Mouse (Mus musculus) forebrain, embryonic 10.5 days (tissue): ENCODE results near the gene Cdkn2a. TPM values are rescaled to one million over a fixed set of nuclear protein-coding genes. Genes with fewer than 3 reads are reported as not detected.

ENCODE experiments used
- DNase-seq: peaks from one replicate; pipeline ENCODE4 v3.0.0-alpha.2; 2017; ENCODE audit warnings: low spot score; ENCODE audit errors: extremely low spot score
- H3K27ac ChIP-seq: fragments of 300-500 bp; sonication (generic); 2 replicates; pipeline ENCODE4 v1.5.1; 2016; ENCODE audit warnings: mild to moderate bottlenecking
- H3K27me3 ChIP-seq: fragments of 300-500 bp; sonication (generic); 2 replicates; pipeline ENCODE4 v1.6.1; 2016; ENCODE audit warnings: mild to moderate bottlenecking; ENCODE audit not compliant: poor library complexity, severe bottlenecking
- H3K36me3 ChIP-seq: fragments of 300-500 bp; sonication (generic); replicated peaks from 2 replicates; pipeline ENCODE4 v1.6.1; 2016; ENCODE audit warnings: mild to moderate bottlenecking, moderate library complexity
- H3K4me1 ChIP-seq: fragments of 300-500 bp; sonication (generic); 2 replicates; pipeline ENCODE4 v1.6.1; 2016
- H3K4me3 ChIP-seq: fragments of 300-500 bp; sonication (generic); 2 replicates; pipeline ENCODE4 v1.5.1; 2016; ENCODE audit warnings: mild to moderate bottlenecking, moderate library complexity
- H3K9me3 ChIP-seq: fragments of 300-500 bp; sonication (generic); 2 replicates; pipeline ENCODE4 v1.6.1; 2016; ENCODE audit warnings: mild to moderate bottlenecking, moderate library complexity
- WGBS: fragments of 180-500 bp; shearing (Covaris S2); methylation state at CpG from one replicate; pipeline ENCODE4 v1.1.7; 2016; 5-methylcytosine and 5-hydroxymethylcytosine counted together
- polyA plus RNA-seq: library from polyadenylated mRNA; unstranded; fragments of >200 nt; fragmentation: Nextera tagmentation; extraction: Ambion mirVana; gene quantifications from 2 replicates; pipeline ENCODE4 v1.2.1, GENCODE M21; 2016

Gene Cdkn2a
- polyA plus RNA-seq, 1 experiment from 2014 or later: not detected

DNA sequence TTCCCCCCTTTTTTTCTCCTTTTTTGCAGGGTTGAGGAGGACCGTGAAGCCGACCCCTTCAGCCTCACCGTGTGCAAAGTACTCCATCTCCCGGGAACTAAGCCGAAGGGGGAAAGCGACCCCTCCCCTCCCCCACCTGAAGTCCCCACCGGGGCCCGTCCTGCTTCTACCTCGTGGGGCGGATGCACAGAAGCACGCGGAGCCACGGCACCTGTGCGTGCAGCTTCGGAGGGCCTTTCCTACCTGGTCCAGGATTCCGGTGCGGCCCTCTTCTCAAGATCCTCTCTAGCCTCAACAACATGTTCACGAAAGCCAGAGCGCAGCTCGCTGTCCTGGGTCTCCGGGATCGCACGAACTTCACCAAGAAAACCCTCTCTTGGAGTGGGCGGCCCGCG is 365 bp downstream of the Cdkn2a start:
- Histone ChIP-seq H3K4me3 (peak overlapping the region; percentile 63), H3K27me3 (peaks cover 99% of the 10 kb centered on the region), H3K36me3 (no peaks in the 10 kb centered on the region), H3K27ac (no peak overlapping the region), H3K9me3 (no peaks in the 10 kb centered on the region), H3K4me1 (peaks cover 18% of the 10 kb centered on the region)
- no peak for DNase-seq
- 0% methylated on average over 26 of the region's 26 CpGs for WGBS

DNA sequence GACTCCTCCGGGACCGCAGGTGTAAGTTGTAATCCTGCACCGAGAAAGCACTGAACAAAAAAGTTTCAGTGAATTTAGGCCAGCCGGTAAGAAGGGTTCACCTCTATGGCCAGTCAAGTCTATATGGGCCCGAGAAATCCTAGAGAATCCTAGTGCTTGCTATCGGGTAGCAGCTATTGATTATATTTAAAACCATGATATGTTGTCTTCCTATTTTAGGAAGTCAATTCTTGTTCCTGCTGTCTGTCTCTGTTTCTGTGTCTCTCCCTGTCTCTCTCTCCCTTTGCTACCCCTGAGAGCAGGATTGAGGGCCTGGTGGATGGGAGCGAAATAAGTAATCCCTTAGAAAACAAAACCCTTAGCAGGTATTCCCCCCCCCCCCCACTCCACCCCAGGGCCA is 937 bp downstream of the Cdkn2a start:
- no peak overlapping the region for H3K27ac ChIP-seq
- under 1% methylated on average over 7 of the region's 7 CpGs for WGBS
- no peak for DNase-seq
- H3K4me3 ChIP-seq: no peak overlapping the region
- no peaks in the 10 kb centered on the region for H3K9me3 ChIP-seq
- peaks cover 18% of the 10 kb centered on the region for H3K4me1 ChIP-seq
- H3K36me3 ChIP-seq: no peaks in the 10 kb centered on the region
- H3K27me3 ChIP-seq: peaks cover 100% of the 10 kb centered on the region

DNA sequence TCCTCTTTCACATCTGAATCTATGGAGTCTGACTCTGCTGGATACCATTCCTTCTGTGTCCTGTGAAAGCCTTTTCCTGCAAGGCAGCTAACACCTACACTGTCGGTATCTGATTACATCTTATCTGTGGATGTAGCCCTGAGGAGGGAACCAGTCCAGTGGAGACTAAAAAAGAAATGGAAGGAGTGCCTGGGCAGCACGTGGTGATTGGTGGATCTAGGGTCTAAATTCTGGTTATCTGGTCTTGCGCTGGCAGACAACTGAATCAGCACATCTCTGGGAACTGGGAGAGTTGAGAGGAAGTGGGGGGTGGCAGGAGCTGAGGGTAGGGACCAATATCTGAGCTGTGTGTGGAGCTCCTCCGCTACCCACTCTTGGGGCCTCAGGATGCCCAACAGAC is 5.4 kb downstream of the Cdkn2a start:
- peaks cover 2% of the 10 kb centered on the region for H3K4me1 ChIP-seq
- H3K4me3 ChIP-seq: no peak overlapping the region
- whole genome bisulfite sequencing: 3% methylated on average over 4 of the region's 4 CpGs
- H3K9me3 ChIP-seq: peaks cover 2% of the 10 kb centered on the region; the same call in 1 of the 2 replicates
- H3K36me3 ChIP-seq: no peaks in the 10 kb centered on the region
- H3K27ac ChIP-seq: no peak overlapping the region
- peaks cover 99% of the 10 kb centered on the region for H3K27me3 ChIP-seq
- no peak for DNase-seq

DNA sequence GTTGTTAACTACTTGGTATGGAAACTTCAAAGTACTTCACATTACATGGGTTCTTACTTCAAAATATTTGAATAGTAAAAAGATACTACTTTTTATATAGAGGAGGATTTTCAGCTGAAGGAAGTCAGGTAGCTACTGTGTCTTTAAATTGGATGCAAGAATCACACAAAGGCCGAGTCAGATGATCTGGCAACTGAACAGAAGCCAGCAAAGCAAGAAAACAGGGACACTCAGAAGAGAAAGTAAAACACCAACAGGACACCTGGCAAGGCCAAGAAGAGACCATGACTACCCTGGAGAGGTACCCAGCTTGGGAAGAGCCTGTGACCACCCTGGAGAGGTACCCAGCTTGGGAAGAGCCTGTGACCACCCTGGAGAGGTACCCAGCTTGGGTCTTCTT is 7.9 kb downstream of the Cdkn2a start:
- H3K4me3 ChIP-seq: no peak overlapping the region
- H3K9me3 ChIP-seq: peaks cover 2% of the 10 kb centered on the region; the same call in 1 of the 2 replicates
- DNase-seq: no peak
- 4% methylated on average over 1 of the region's 1 CpGs for WGBS
- peaks cover 99% of the 10 kb centered on the region for H3K27me3 ChIP-seq
- H3K36me3 ChIP-seq: no peaks in the 10 kb centered on the region
- peaks cover 9% of the 10 kb centered on the region for H3K4me1 ChIP-seq
- no peak overlapping the region for H3K27ac ChIP-seq

DNA sequence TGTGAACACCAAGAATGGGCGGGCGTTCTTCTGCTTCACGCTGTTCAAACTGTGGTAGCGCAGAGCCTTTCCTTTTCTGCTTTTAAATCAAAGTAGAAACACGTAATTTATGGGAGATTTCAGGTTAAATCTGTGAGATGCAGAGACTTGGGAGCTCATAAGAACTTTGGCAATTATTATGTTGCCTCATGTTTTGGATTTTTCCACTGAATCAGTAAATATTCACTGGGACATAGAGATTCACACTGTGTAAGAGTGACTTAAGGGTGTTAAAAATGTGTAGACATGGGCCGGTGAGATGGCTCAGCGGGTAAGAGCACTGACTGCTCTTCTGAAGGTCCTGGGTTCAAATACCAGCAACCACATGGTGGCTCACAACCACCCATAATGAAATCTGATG is 8.8 kb downstream of the Cdkn2a start:
- peaks cover 99% of the 10 kb centered on the region for H3K27me3 ChIP-seq
- WGBS: 31% methylated on average over 7 of the region's 7 CpGs
- H3K4me1 ChIP-seq: peaks cover 9% of the 10 kb centered on the region
- no peak overlapping the region for H3K4me3 ChIP-seq
- no peaks in the 10 kb centered on the region for H3K36me3 ChIP-seq
- no peak for DNase-seq
- no peak overlapping the region for H3K27ac ChIP-seq
- peaks cover 2% of the 10 kb centered on the region; the same call in 1 of the 2 replicates for H3K9me3 ChIP-seq

DNA sequence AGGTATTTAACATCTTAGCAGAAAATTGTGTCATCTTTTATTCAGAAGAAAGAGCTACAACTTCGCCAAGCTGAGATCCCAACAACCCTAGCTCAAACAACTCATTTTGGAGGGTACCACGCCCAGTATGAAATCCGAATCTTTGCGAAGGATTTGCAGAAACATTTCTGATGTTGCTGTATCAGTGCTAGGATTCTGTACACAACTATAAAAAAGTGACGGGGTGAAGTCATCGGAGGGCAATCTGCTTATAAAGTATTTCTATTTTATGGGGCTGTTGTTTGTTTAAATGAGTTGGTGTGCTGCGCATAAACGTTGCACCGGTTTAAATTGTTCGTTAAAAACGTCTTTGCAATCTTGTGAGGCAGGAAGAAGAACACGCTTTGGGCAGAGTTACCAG is 11.8 kb downstream of the Cdkn2a start:
- Histone ChIP-seq H3K27me3 (peaks cover 99% of the 10 kb centered on the region), H3K27ac (no peak overlapping the region), H3K4me1 (peaks cover 9% of the 10 kb centered on the region), H3K36me3 (no peaks in the 10 kb centered on the region), H3K4me3 (no peak overlapping the region), H3K9me3 (peaks cover 2% of the 10 kb centered on the region; the same call in 1 of the 2 replicates)
- no peak for DNase-seq
- WGBS: under 1% methylated on average over 12 of the region's 12 CpGs

DNA sequence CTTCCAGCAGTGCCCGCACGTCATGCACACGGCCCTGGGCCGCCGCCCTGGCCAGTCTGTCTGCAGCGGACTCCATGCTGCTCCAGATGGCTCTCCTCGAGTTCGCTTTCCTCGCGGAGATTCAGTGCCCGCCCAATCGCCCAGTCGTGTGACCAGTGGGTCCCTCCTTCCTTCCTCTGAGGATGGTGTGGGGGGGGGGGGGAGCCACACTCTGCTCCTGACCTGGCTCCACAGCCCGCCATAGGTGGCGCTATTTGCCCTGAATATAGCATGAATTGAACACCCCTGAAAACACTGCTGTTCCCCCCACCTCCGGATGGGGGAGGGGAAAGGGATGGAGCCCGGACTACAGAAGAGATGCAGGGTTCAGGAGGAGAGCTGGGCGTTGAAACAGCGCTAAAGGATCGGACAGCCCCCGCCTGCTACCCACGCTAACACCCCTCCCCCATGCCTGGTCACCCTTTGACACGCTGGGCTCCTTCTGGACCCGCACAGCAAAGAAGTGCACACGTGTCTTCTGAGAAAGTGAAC is 12.4 kb downstream of the Cdkn2a start:
- Histone ChIP-seq H3K36me3 (no peaks in the 10 kb centered on the region), H3K27me3 (peaks cover 99% of the 10 kb centered on the region), H3K4me3 (peak overlapping the region; percentile 22; the same call in 1 of the 2 replicates), H3K4me1 (peaks cover 9% of the 10 kb centered on the region), H3K27ac (no peak overlapping the region), H3K9me3 (peaks cover 2% of the 10 kb centered on the region; the same call in 1 of the 2 replicates)
- DNase-seq: no peak
- under 1% methylated on average over 25 of the region's 25 CpGs for WGBS

DNA sequence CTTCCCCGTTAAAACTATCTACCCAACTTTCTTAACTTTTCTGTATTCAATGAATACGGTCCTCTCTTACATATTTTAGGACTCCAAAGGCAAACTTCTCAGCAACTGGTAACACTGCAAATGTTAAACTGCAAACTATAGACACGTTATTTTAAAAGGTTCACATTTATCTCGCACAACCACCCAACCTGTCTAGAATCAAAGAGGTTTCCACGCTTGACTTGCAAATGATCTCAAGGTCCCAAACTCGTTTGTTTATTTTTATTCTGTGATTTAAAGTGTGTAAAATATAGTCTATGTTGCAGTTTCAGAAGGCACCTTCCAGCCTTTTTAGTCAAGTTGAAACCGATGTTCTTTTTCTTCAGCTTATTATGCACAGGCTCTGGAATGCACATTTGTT is 13.2 kb downstream of the Cdkn2a start:
- Histone ChIP-seq H3K4me1 (peaks cover 9% of the 10 kb centered on the region), H3K36me3 (no peaks in the 10 kb centered on the region), H3K27me3 (peaks cover 99% of the 10 kb centered on the region), H3K4me3 (no peak overlapping the region), H3K9me3 (peaks cover 2% of the 10 kb centered on the region; the same call in 1 of the 2 replicates), H3K27ac (no peak overlapping the region)
- WGBS: 2% methylated on average over 7 of the region's 7 CpGs
- DNase-seq: no peak

DNA sequence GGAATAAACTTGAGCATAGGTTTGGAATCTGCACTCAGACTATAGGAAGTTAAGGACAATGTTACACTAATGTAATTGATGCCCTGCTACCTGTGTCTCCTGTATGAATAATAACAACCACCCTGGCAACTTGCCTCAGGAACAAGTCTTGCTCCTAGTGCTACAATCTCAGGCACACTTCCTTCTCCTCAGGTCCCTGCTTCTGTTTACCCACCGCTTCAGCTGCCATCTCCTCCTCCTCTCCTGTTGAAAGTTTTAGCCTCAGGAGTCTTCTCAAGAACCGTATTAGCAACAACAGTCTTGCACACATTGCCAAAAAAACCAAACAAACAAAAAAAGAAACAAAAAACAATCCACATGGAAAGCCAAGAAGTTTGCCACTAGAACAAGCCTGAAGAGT is 14.8 kb downstream of the Cdkn2a start:
- H3K27me3 ChIP-seq: peaks cover 100% of the 10 kb centered on the region
- H3K4me3 ChIP-seq: no peak overlapping the region
- H3K9me3 ChIP-seq: no peaks in the 10 kb centered on the region
- no peak for DNase-seq
- H3K4me1 ChIP-seq: peaks cover 13% of the 10 kb centered on the region
- H3K27ac ChIP-seq: no peak overlapping the region
- no peaks in the 10 kb centered on the region for H3K36me3 ChIP-seq
- 2% methylated on average over 2 of the region's 2 CpGs for WGBS

DNA sequence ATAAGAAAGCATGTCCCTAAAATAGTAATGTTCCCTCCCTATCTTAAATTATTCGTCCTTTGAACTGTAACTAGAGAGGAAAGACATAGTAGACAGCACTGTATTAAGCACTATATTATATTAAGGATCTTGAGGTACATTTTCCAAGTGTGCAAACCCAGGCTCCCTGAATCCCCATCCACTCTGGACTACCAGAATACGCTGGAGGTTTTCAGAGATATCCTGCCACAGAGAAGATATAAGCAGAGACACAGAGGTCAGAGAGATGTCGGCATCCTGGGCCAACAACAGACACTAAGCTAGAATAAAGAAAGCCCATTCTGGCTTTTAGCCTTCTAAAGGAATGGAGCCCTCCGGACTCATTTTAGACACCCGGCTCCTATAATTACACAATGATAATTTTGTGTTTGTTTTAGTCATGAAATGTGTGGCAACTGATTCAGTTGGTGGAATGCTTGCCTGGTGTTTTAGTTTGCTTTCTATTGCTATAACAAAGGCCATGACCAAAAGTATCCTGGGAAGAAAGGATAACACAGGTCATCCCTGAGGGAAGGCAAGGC is 17.0 kb downstream of the Cdkn2a start:
- no peak for DNase-seq
- H3K27me3 ChIP-seq: peaks cover 100% of the 10 kb centered on the region
- no peaks in the 10 kb centered on the region for H3K9me3 ChIP-seq
- no peak overlapping the region for H3K27ac ChIP-seq
- peaks cover 18% of the 10 kb centered on the region for H3K4me1 ChIP-seq
- H3K4me3 ChIP-seq: no peak overlapping the region
- 5% methylated on average over 5 of the region's 5 CpGs for WGBS
- H3K36me3 ChIP-seq: no peaks in the 10 kb centered on the region

DNA sequence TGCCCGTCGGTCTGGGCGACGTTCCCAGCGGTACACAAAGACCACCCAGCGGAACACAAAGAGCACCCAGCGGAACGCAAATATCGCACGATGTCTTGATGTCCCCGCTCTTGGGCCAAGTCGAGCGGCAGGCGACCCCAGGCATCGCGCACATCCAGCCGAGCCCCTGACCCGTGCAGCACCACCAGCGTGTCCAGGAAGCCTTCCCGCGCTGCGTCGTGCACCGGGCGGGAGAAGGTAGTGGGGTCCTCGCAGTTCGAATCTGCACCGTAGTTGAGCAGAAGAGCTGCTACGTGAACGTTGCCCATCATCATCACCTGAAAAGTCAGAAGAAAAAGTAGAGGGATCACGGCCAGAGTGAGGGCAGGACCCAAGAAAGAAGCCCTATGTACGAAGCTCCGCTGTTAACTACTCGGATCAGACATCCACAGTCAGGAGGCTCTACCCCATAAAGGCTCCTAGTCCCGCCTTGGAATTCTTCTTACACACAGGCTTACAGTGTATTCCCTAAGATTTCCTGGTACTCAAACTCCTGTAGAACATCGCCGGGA is 17.7 kb downstream of the Cdkn2a start:
- Histone ChIP-seq H3K36me3 (no peaks in the 10 kb centered on the region), H3K9me3 (no peaks in the 10 kb centered on the region), H3K27ac (no peak overlapping the region), H3K4me1 (peaks cover 11% of the 10 kb centered on the region), H3K4me3 (no peak overlapping the region), H3K27me3 (peaks cover 100% of the 10 kb centered on the region)
- DNase-seq: no peak
- under 1% methylated on average over 37 of the region's 37 CpGs for WGBS

DNA sequence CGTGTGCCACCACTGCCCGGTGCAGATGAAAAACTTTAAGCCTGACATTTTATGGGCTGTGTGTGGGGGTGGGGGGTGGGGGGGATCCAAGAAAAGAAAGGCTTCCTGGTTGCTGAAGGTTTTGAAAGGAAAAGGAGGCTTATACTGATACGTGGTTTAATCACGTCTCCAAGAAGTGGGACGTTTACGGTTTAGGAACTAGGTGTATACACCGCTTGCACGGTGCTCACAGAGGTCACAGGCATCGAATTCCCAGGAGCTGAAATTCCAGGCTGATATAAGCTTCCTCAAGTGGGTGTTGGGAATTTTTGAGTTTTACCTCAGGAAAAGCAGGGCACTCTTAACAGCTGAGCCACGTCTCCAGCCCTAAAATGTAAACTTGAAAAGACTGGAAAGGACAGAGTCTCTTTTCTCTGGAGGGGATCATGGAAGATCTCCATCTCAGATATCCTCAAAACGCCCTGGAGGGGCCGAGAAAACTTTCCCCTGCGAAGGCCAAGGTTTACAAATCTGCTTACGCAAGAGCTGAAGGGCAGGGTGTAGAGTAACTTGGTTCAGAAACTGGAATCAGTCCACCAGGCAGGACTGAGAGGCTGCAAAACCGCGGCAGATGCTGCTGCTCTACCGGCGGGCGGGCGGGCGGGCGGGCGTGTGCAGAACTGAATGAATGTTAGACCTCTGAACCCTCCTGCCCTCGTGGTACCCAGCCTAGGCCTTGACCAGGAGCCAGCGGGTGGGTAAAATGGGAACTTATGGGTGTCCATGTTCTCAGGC is 18.5 kb downstream of the Cdkn2a start:
- Histone ChIP-seq H3K36me3 (no peaks in the 10 kb centered on the region), H3K27me3 (peaks cover 99% of the 10 kb centered on the region), H3K27ac (no peak overlapping the region), H3K9me3 (no peaks in the 10 kb centered on the region), H3K4me1 (peaks cover 10% of the 10 kb centered on the region), H3K4me3 (no peak overlapping the region)
- WGBS: 2% methylated on average over 25 of the region's 25 CpGs
- no peak for DNase-seq
